In the genomic region with DNA sequence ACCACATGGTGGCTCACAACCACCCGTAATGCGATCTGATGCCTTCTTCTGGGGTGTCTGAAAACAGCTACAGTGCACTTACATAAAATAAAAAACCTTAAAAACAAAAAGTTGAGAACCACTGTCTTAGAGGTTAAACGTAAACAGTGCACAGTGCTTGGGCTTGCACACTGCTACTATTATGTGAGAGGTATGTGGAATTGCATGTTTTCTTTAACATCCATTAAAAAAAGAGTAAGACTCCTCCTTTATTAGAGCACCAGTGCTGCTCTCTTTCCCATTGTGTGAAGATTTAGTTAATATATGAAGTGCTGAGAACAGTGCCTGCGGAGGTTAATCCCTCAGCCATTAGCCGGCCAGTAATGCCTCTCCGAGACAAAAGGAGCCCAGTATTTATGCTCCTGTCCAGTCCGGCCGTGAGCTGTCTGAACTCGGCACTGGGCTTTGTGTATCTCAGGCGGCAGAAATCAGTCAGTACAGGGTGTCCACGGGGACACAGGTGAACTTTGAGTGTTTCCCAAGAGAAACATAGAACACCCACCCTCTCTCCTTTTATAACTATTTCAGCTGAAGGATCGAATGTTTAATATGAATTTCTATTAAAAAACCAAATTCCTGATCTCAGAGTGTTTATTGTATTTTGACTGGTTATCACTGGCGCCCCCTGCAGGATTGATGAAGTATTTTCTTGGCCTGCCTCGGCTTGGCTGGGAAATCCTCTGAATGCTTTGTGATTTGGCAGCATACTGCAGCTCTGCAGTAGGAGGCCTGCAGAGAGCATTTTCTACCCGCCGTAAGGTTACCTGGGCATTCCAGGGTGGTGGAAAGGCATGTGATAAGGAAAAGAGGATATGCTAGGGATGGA, we compare ENCODE assay signal across 9 mouse cellular contexts. TPM values are rescaled to one million over a fixed set of nuclear protein-coding genes. Genes with fewer than 3 reads are reported as not detected.
A peak's percentile ranks its signal among the peaks of the same experiment; 100 is the strongest.
DNase-seq lines count a peak whose midpoint lies in the region; ATAC-seq lines count a peak whose summit lies in the region.
"Had no signal": no experiment of that assay in that cellular context is flagged by ENCODE, and none has a peak within 500 bp of the region (broad histone marks: within the 10 kb centered on the region; RNA-seq: fewer than 3 reads in every experiment).

No protein-coding gene starts in this region.

- no peaks in the 10 kb centered on the region for H3K9me3 ChIP-seq in midbrain, embryonic 16.5 days (replicated peaks; ENCODE audit: control insufficient read depth, low read length, poor library complexity, severe bottlenecking)

- H3K4me3 ChIP-seq in midbrain, embryonic 16.5 days (ENCODE audit: low read depth, low read length), result peak overlapping the region; percentile 3; the same call in 1 of the 2 replicates
- H3K4me3 ChIP-seq: myocyte had no signal

- WGBS in midbrain, embryonic 16.5 days, result 27% methylated on average over 16 of the region's 16 CpGs

- peak; percentile 50 for DNase-seq in ovary, postnatal 36 days (ENCODE audit: low spot score)
- no peak for DNase-seq in ovary, postnatal 10 days (ENCODE audit: low spot score)
- DNase-seq in cerebellum, postnatal 36 days, result peak; percentile 14 to 31
- peak; percentile 41 for DNase-seq in gastrocnemius, postnatal 14 days
- peak; percentile 63 to 74 for DNase-seq in kidney, adult 8-10 months
- peak; percentile 53 for DNase-seq in left cerebral cortex, postnatal 4 days
- DNase-seq in testis, postnatal 10 days (ENCODE audit: low spot score), result peak; percentile 72

- peak overlapping the region; percentile 86 for H3K27ac ChIP-seq in midbrain, embryonic 16.5 days (ENCODE audit: low read length)

- no peaks in the 10 kb centered on the region for H3K27me3 ChIP-seq in midbrain, embryonic 16.5 days (ENCODE audit: control insufficient read depth, insufficient read depth, low read depth, low read length)

- H3K4me2 ChIP-seq in midbrain, embryonic 16.5 days (ENCODE audit: low read length), result peak overlapping the region; percentile 40

- peak; percentile 77 for ATAC-seq in midbrain, embryonic 16.5 days

- peaks cover 5% of the 10 kb centered on the region for H3K4me1 ChIP-seq in midbrain, embryonic 16.5 days (ENCODE audit: control insufficient read depth, insufficient read depth, low read length)

- no peaks in the 10 kb centered on the region for H3K36me3 ChIP-seq in midbrain, embryonic 16.5 days (ENCODE audit: control insufficient read depth, insufficient read depth, low read length)

- peak overlapping the region; percentile 43; the same call in 1 of the 2 replicates for H3K9ac ChIP-seq in midbrain, embryonic 16.5 days (ENCODE audit: low read depth, low read length)

- intact Hi-C loops in gastrocnemius, postnatal 14 days (cut with DNase I; ENCODE audit: low total_unique reads), result no loop called here
- intact Hi-C loops in left cerebral cortex, postnatal 4 days (cut with DNase I), result loop anchor here (10.0 kb wide), 1 partner anchor 133 kb away; no protein-coding TSS in a partner anchor

RNA-seq across cellular contexts. Expression of a gene that starts 0.9 kb away (rescaled TPM):
- 10 to 100 TPM in 1 of 2 experiments, 1 to 10 TPM in 1; 9.3 to 15.5 TPM for total RNA-seq in gastrocnemius, postnatal 14 days (2021)
- total RNA-seq in left cerebral cortex, postnatal 4 days (2021), result 10 to 100 TPM; 14.6 to 15.3 TPM
- polyA plus RNA-seq in midbrain, embryonic 16.5 days (2015; fragmentation: Nextera tagmentation; extraction: Ambion mirVana), result 13.9 and 14.7 TPM in 2 replicates
